Mouse (Mus musculus) cerebellum, postnatal 25 days (tissue): Measurements from ENCODE around the gene Sgk1.

Experiments used
- DNase-seq, 2 experiments: peaks; one replicate each; pipeline ENCODE4 v3.0.0; 2021; ENCODE audit warnings: mixed read lengths in 2 of 2

Sgk1 gene

GRCm38 (mm10) chr10:21918016-21918749 lies 36.2 kb downstream of the Sgk1 start:
- DNase-seq = no peak

- DNase-seq = no peak
These were observed 36.8 kb downstream of the Sgk1 start for GRCm38 (mm10) chr10:21918750-21919145.

DNA sequence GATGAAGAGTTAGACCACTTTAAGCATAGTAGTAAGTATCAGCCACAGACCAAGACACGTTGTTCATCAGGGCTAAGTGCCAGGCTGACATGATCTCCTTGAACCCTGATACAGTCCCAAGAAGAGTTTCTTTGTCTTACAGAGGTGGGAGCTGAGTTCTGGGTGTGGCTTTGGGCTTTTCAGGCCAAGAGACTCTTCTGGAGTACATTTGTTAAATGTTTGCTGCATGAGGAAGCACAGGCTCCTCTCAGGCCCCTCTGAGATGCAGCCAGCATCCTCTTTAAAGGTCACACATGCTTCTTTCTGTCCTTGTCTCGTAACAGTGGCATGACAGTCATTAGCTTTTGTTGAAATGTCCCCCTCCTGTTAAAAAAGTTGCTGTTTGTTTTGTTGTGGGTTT lies 38.6 kb downstream of the Sgk1 start:
- DNase-seq = no peak

DNA sequence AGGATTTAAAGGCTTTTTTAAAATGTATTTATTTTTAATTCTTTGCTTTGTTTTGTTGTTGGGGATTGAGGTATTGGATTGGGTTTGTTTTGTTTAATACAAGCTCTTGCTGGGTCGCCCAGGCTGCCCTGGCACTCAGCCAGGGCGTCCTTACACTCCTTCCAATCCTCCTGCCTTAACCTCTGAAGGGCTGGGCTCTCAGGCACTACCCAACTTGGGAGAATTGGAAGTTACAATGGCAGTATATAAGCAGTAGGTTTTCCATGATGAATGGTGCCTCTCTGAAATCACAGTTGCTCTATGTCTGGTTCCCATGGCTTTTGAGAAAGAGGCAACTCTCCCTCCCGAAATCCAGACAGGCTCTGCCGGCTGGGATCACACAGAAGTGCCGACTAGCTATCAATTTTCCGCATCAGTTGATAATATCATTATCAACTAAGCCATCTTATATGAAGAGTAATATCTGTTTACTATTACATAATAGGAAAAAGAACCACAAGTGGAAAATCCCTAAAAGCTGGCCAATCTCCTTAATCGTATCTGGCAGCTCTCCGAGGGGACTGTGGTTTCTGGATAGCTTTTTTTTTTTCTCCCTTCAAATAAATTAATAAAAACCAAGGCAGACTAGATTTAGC lies 40.8 kb downstream of the Sgk1 start:
- peak; percentile 47 to 48 for DNase-seq

DNA sequence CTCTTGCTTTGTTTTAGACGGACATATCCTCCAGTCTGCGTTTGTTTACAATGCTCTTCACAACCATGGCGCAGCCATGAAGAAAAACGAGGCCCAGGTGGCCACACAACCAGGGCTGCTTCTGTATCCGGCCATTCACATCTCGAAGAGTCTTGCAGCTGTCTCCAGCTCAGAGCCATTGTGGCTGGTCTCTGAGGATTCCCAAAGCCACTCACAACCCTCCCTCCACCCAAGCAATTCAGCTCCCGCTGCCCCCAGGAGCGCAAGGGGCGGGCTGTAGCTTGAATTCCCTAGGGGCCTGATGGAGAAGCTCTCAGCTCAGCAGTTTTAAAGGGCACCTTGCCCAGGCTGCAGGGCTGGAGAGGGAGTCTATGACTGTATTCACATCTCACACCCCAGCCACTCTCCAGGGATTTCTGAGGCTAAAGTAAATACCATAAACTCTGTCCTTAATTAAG lies 41.5 kb downstream of the Sgk1 start:
- peak; percentile 55 to 56 for DNase-seq

GRCm38 (mm10) chr10:21924051-21924720 lies 42.2 kb downstream of the Sgk1 start:
- DNase-seq = no peak

GRCm38 (mm10) chr10:21926941-21927340 lies 45.0 kb downstream of the Sgk1 start:
- no peak for DNase-seq

- no peak for DNase-seq
These were observed 48.9 kb downstream of the Sgk1 start for GRCm38 (mm10) chr10:21930781-21931380.

DNA sequence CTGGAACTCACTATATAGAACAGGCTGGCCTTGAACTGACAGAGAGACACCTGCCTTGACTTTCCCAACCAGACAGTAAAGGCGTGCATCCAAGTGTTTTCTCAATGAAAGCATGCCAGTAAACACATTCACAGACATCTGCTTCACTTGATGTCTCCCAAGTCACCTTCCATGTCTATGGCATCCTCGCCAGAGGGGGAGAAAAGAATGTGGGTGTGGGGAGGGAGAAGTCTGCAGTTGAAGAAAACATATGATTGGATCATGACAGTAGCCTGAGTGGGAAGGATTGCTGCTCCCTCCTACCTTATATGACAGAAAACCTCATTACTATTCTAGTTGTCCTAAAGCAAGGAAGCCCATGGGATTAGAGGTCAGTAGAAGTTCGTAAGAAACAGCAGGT lies 50.8 kb downstream of the Sgk1 start:
- no peak for DNase-seq

- DNase-seq = no peak
These were observed 52.8 kb downstream of the Sgk1 start for GRCm38 (mm10) chr10:21934826-21935225.

DNA sequence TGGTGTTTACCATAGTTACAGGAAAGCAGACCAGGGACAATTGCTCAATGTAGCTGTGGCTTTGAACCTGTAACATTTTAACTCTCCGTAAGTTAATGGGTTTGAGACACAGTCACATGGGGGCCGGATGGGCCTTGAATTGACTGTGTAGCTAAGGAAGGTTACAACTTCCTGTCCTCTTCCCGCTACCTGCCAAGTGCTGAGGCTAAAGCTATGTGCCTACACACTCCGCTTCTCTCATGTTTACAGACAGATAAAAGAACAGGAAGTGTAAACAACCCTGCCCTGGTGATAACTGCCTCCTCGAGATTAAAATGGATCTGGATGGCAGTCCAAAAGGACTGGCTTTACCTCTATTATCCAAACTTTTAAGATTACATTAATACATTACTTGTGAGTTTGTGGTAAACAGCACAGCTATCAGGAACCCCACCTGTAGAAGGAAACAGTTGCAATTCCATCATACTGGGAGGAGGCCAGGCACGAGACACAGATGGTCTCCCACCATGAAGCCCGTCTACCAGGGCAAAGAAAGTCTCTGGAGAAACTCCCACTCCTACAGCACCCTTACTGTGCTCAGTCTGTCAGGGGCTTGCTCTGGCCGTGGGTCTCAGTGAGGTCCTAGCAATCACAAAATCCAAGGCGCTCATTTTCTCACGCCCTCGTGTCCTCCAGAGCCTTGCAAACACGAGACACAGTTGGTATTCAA lies 54.7 kb downstream of the Sgk1 start:
- DNase-seq = peak; percentile 72 to 75

DNA sequence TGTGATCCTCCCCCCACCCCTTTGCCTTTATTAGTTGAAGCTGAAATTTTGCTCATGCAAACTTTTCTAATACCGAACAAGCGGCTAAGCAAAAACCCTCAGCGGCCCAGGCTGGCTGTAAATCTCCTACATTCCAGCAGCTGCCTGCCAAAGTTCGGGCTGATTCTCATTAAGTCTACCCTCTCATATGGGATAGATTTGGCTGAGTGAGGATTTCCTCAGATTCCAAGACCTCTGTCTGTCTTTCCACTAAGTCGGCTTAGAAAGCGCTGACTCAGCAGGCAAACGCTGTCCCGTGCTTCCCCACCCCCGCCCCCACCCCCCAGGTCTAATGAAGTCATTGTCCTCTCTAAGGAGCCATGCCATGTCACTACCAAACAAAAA lies 55.2 kb downstream of the Sgk1 start:
- peak in 1 of 2 experiments; percentile 26 for DNase-seq

GRCm38 (mm10) chr10:21938166-21938565 lies 56.2 kb downstream of the Sgk1 start:
- DNase-seq = no peak

- DNase-seq = no peak
These were observed 59.3 kb downstream of the Sgk1 start for GRCm38 (mm10) chr10:21941235-21941634.

DNA sequence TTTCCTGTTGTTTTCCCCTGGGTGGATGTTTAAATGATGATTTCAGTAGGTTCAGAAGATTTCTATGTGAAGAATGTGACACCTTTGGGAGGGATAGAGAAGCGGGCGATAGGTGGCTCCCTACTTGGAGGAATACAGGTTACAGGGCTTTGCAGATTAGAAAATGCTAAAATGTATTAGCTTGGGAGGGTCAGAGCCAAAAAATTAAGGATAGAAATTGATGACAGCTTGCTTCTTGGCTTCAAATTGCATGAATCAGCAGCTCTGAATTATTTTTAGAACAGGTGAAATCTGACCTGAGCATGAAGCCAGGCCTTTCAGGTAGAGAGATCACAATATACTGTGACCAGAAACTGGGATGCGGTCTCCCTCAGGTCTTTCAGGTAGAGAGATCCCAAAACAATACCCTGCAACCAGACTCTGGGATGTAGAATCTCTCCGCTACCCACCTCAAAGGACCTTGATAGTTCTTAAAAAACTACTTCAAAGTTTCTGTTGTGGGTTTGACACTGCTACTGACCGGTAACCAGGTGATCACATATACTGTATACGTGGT lies 61.2 kb downstream of the Sgk1 start:
- DNase-seq = peak in 1 of 2 experiments; percentile 34

DNA sequence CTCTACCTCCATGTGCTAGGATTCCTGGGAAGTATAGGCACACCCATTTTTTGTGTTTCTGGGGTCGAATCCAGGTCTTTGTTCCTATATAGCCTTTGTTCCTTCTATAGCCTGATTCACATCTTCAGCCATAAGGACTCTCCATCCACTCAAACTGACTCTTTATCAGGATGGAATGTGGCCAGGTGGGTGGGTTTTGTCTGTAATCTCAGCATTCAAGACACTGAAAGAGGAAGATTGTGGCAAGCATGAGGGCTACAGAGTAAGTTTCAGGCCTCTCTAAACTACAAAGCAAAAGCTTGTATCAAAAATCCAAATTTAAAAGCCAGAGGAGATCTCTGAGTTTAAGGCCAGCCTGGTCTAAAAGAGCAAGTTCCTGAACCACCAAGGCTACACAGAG lies 63.2 kb downstream of the Sgk1 start:
- DNase-seq = no peak

GRCm38 (mm10) chr10:21946751-21947351 lies 64.9 kb downstream of the Sgk1 start:
- DNase-seq = no peak

GRCm38 (mm10) chr10:21952520-21952919 lies 70.5 kb downstream of the Sgk1 start:
- DNase-seq = no peak

DNA sequence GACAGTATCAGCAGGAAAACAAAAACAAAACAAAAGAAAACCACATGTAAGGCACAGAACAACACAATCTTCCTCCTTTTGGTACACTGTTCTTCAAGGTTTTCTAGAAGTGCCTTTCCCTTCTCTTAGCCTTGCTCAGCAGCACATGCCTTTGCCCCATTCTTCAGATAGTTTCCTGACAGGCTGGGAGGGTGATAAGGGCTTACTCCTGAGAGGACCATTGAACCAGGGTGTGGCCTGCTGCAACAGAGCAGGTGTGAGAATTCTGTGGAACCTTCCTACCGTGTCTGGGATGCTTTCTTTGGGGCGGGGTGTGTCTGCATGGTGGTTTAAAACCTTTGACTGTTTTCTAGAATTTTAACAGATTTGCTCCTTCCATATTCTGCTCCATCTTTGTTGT lies 79.1 kb downstream of the Sgk1 start:
- DNase-seq = no peak

GRCm38 (mm10) chr10:21963005-21963404 lies 81.0 kb downstream of the Sgk1 start:
- no peak for DNase-seq

DNA sequence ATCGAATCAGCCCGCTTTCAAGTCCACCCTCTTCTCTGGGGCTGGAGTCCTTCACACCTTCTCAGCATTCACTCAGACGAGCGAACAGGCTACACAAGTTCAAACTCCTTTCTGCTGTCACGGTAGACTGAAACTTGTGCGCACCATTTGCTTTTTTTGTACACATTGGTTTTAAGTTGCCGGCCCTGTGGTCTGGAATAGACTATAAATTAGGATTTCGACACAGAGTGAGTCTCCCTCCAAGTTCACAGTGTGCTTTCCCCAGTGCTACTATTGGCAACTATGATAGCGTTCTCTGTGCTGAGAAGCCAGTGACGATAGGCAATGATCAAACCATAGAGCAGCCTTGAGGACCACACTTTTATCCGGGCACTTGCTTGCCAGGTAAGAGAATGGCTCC lies 91.7 kb downstream of the Sgk1 start:
- DNase-seq = no peak

DNA sequence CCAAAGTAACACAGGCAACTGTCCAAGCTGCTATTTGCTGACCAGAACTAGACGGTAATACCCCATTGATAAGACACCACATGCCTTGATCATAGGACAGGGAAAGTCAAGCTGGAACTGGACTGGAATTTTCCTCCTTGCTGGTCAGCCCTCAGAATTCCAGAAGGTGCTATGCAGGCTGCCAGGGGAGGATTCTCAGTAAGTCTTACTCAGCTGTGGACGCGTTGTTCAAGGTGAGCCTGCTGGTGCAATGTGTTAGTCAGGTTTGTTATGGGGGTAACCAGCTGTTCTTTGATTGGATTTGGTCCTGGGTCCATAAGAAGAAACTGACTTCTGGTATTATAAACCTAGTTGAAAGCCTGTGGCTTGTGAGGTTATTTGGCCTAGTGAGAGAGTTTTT lies 92.8 kb downstream of the Sgk1 start:
- no peak for DNase-seq
